Mouse (Mus musculus) heart, postnatal 0 days (tissue): ENCODE results near the gene Ap1m1. TPM values are rescaled to one million over a fixed set of nuclear protein-coding genes. Genes with fewer than 3 reads are reported as not detected.

ENCODE experiments used
- ATAC-seq: fragments of 200-750 bp; cut with Nextera tagmentation; 2 replicates; pipeline ENCODE4 v1.8.0; 2017; ENCODE audit warnings: low read depth, moderate number of reproducible peaks, moderate library complexity; ENCODE audit not compliant: insufficient read depth
- DNase-seq: peaks from one replicate; pipeline ENCODE4 v3.0.0-alpha.2; 2016; ENCODE audit warnings: low spot score
- H3K27ac ChIP-seq: fragments of 300-500 bp; sonication (generic); 2 replicates; pipeline ENCODE4 v1.5.1; 2014; ENCODE audit warnings: low read depth, mild to moderate bottlenecking
- H3K27me3 ChIP-seq: fragments of 300-500 bp; sonication (generic); 2 replicates; pipeline ENCODE4 v1.6.1; 2014; ENCODE audit warnings: low read length, mixed read lengths; ENCODE audit not compliant: control insufficient read depth, insufficient read depth
- H3K36me3 ChIP-seq: fragments of 300-500 bp; sonication (generic); replicated peaks from 2 replicates; pipeline ENCODE4 v1.6.1; 2014; ENCODE audit warnings: low read length, mixed read lengths; ENCODE audit not compliant: control insufficient read depth, insufficient read depth
- H3K4me1 ChIP-seq: fragments of 300-500 bp; sonication (generic); 2 replicates; pipeline ENCODE4 v1.6.1; 2014; ENCODE audit warnings: antibody characterized with exemption; ENCODE audit not compliant: control insufficient read depth, insufficient read depth
- H3K4me2 ChIP-seq: fragments of 300-500 bp; sonication (generic); 2 replicates; pipeline ENCODE4 v1.6.1; 2014; ENCODE audit warnings: low read depth, mild to moderate bottlenecking, low read length, moderate library complexity
- H3K4me3 ChIP-seq: fragments of 300-500 bp; sonication (generic); 2 replicates; pipeline ENCODE4 v1.5.1; 2014; ENCODE audit warnings: low read depth, low read length
- H3K9ac ChIP-seq: fragments of 300-500 bp; sonication (generic); replicated peaks from 2 replicates; pipeline ENCODE4 v1.6.1; 2014; ENCODE audit warnings: low read depth, low read length, mixed read lengths
- H3K9me3 ChIP-seq: fragments of 300-500 bp; sonication (generic); replicated peaks from 2 replicates; pipeline ENCODE4 v1.6.1; 2016; ENCODE audit warnings: low read length; ENCODE audit not compliant: control insufficient read depth
- CTCF ChIP-seq: IDR thresholded peaks from 2 replicates; pipeline ENCODE4 v1.5.1; 2016; ENCODE audit warnings: antibody characterized with exemption, control low read depth, low read depth
- EP300 ChIP-seq: IDR thresholded peaks from 2 replicates; pipeline ENCODE4 v1.6.1; 2016; ENCODE audit warnings: antibody characterized with exemption, low read depth
- WGBS: fragments of 180-500 bp; shearing (Covaris S2); extraction: QIAGEN DNeasy Blood & Tissue Kit; methylation state at CpG from one replicate; pipeline ENCODE4 v1.1.7; 2014; 5-methylcytosine and 5-hydroxymethylcytosine counted together
- polyA plus RNA-seq: library from polyadenylated mRNA; unstranded; fragments of >200 nt; fragmentation: Nextera tagmentation; extraction: Ambion mirVana; gene quantifications from 2 replicates; pipeline ENCODE4 v1.2.1, GENCODE M21; 2015
- total RNA-seq: library from RNA; depleted of rRNA; stranded (reverse); fragments of >200 nt; gene quantifications from 2 replicates; pipeline ENCODE4 v1.2.3, GENCODE M21; 2014; ENCODE audit warnings: low replicate concordance

Gene Ap1m1
- total and polyA plus RNA-seq, 2 experiments from 2014 or later = 36.1 to 83.4 TPM

DNA sequence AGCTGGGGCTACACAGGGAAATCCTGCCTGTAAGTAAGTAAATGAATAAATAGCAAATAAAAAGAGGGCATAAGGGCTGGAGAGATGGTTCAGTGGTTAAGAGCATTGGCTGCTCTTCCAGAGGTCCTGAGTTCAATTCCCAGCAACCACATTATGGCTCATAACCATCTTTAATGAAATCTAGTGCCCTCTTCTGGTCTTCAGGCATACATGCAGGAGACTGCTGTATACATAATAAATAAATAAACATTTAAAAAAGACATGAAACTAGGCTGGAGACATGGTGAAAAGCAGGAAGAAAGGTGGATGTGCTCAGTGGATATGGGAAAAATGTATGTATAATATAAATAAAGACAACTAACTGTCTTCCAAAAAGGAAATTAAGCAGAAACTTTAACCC lies 53.5 kb downstream of the Ap1m1 start:
- H3K27ac ChIP-seq = no peak overlapping the region
- no peak overlapping the region for H3K9ac ChIP-seq
- H3K4me3 ChIP-seq = no peak overlapping the region
- ATAC-seq = no peak
- no peaks in the 10 kb centered on the region for H3K9me3 ChIP-seq
- no peak for TF ChIP-seq EP300
- no peak for TF ChIP-seq CTCF
- peaks cover 15% of the 10 kb centered on the region for H3K4me1 ChIP-seq
- no peak overlapping the region for H3K4me2 ChIP-seq
- no peaks in the 10 kb centered on the region for H3K27me3 ChIP-seq
- DNase-seq = no peak
- no peaks in the 10 kb centered on the region for H3K36me3 ChIP-seq

DNA sequence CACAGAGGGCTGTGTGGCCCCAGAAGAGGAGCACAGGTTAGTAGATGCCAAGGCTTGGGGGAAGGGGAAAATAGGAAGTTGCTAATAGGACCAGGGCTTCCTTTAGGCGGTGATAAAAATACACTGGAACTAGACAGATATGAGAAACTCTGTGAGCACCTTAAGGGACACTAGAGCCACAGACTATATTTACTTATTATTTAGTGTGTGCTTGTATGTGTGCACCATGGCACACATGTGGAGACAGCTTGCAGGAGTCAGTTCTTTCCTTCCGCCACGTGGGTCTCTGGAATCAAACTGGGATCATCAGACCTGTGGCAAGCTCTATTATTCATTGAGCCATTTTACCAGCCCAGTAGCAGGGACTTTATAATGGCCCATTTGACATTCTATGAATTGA lies 55.3 kb downstream of the Ap1m1 start:
- DNase-seq = peak; percentile 29
- peak overlapping the region; percentile 1; the same call in 1 of the 2 replicates for H3K4me2 ChIP-seq

DNA sequence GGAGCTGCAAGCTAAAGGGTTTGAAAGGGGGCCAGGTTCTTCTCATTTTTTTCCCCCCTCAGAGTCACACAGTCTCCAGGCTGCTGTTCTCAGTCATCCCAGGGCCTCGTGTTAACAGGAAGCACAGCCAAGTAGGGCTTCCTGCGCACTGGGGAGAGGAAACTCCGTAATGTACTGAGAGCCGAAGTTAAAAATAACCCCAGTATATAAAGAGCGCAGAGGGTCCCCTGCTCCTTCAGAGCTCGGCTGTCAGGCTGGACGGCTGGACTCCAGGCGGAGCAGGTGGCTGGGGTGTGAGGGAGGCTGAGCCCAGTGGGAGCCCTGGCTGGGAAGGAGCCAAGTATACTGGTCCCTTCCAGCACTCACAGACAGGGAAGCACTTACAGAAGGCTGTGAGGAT lies 55.9 kb downstream of the Ap1m1 start:
- H3K4me2 ChIP-seq = no peak overlapping the region
- no peak for TF ChIP-seq CTCF
- TF ChIP-seq EP300 = peak; percentile 99
- peak overlapping the region; percentile 92 for H3K27ac ChIP-seq
- DNase-seq (peak; percentile 99), ATAC-seq (peak; percentile 97)
- no peaks in the 10 kb centered on the region for H3K27me3 ChIP-seq
- H3K4me1 ChIP-seq = peaks cover 22% of the 10 kb centered on the region
- H3K9me3 ChIP-seq = no peaks in the 10 kb centered on the region
- under 1% methylated on average over 8 of the region's 8 CpGs for WGBS
- no peaks in the 10 kb centered on the region for H3K36me3 ChIP-seq
- H3K4me3 ChIP-seq = no peak overlapping the region
- H3K9ac ChIP-seq = peak overlapping the region; percentile 22; the same call in 1 of the 2 replicates

More for the DNA sequence above, 55.3 kb downstream of the Ap1m1 start:
- Histone ChIP-seq H3K9ac (no peak overlapping the region; the same call in 1 of the 2 replicates), H3K9me3 (no peaks in the 10 kb centered on the region), H3K4me3 (no peak overlapping the region), H3K36me3 (no peaks in the 10 kb centered on the region), H3K27me3 (no peaks in the 10 kb centered on the region), H3K4me1 (peaks cover 18% of the 10 kb centered on the region), H3K27ac (peak overlapping the region; percentile 92)
- TF ChIP-seq CTCF (no peak), EP300 (no peak)
- WGBS = 28% methylated on average over 3 of the region's 3 CpGs
- no peak; the same call in 1 of the 2 replicates for ATAC-seq

DNA sequence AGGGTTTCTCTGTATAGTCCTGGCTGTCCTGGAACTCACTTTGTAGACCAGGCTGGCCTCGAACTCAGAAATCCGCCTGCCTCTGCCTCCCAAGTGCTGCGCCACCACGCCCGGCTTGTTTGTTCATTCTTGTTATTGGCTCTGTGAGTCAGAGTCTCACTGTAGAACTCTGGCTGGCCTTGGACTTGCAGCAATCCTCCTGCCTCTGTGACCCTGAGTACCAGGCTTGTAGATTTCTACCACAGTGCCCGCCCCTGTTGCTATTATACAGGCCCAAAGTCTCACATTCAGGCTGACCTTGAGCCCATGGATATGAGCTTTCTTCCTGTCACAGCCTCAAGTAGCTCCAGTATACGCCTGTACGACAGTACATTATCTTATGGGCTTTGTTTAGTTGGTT lies 56.7 kb downstream of the Ap1m1 start:
- Histone ChIP-seq H3K36me3 (no peaks in the 10 kb centered on the region), H3K4me2 (no peak overlapping the region), H3K27ac (peak overlapping the region; percentile 92), H3K4me1 (peaks cover 22% of the 10 kb centered on the region), H3K4me3 (no peak overlapping the region), H3K9me3 (no peaks in the 10 kb centered on the region), H3K9ac (no peak overlapping the region), H3K27me3 (no peaks in the 10 kb centered on the region)
- WGBS = 91% methylated on average over 8 of the region's 8 CpGs
- no peak for DNase-seq
- TF ChIP-seq EP300 (no peak), CTCF (no peak)
- ATAC-seq = no peak

DNA sequence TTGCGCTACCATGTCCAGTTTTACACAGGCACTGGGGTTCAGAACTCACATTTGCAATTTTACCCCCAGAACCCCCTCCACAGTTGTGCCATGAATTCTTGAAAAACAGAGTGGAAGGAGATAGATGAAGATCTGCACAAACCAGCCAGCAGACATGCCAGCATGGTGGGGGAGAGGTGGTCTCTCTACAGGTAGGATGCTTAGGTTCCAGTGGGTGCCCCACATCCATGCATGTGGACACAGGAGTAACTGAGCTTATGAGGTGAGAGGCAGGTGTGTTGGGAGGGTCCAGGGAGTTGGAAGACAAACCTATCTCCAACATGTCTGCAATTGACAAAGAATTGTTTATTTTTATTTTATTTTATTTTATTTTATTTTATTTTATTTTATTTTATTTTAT lies 59.1 kb downstream of the Ap1m1 start:
- Histone ChIP-seq H3K4me2 (no peak overlapping the region), H3K36me3 (no peaks in the 10 kb centered on the region), H3K9ac (no peak overlapping the region), H3K27ac (no peak overlapping the region), H3K4me3 (no peak overlapping the region), H3K9me3 (no peaks in the 10 kb centered on the region), H3K4me1 (peaks cover 26% of the 10 kb centered on the region), H3K27me3 (no peaks in the 10 kb centered on the region)
- TF ChIP-seq EP300 = no peak
- no peak for TF ChIP-seq CTCF
- WGBS = 91% methylated on average over 1 of the region's 1 CpGs
- DNase-seq (no peak), ATAC-seq (no peak)
